Mouse (Mus musculus): ENCODE data around the gene Prm1.

Prm1 gene

GRCm38 (mm10) chr16:10761182-10761581, 44.5 kb downstream of the Prm1 start:
- in situ Hi-C loops (cut with MboI, MseI) = no loop called here

GRCm38 (mm10) chr16:10756168-10756567, 49.5 kb downstream of the Prm1 start:
- in situ Hi-C loops (cut with MboI, MseI) = no loop called here

DNA sequence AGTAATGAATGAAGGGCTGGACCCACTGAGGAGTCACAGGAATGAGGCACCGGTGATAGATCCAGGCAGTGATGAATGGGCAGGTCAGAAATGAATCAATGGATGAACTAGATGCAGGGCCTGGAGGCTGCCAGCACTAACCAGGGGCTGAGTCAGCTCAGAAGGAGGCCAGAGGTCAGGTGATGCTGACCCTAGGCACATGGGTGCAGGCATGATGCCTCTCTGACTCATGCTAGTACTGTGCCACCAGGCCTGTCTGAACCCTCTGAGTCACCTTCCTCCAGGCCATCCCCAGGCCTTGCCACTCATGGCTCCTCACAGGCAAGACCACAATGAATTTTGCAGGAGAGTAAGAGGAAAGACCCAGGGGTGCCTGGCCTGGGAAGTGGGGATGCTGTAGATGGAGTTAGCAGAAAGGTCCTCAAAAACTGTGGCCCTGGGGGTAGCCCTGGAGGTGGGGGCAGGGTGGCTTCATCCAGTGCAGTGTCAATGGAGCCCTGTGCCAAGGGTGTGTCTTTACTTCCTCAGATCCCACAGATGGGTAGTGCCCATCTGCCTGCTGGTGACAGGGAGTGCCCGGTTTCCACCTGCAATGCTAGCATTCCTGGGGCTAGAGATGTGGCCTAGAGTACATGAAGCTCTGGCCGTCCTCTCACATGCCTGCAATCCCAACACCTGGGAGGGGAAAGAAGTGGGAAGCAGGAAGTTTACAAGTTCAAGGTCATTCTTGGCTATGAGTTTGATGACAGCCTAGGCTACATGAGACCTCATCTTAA, 50.9 kb downstream of the Prm1 start:
- in situ Hi-C loops (cut with MboI, MseI) = no loop called here

- in situ Hi-C loops (cut with MboI, MseI) = no loop called here
These were observed 55.8 kb downstream of the Prm1 start for GRCm38 (mm10) chr16:10749824-10750223.

DNA sequence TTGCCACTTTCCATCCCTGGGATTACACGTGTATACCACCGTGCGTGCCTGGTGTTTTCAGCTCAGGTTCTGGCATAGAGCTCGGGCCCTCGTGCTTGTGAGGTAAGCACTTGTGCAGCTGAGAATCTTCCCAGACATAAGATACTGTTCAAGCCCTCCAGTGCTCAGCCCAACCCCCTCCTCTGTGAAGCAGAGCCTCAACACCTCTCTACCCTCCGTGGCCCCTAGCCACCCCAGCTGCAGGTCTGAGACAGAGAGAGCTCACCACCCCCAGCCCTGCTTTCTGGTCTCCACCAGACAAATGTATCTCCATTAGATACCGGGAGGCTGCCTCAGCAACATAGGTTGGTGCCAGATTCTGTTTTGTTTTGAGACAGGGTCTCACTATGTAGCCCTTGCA, 56.4 kb downstream of the Prm1 start:
- in situ Hi-C loops (cut with MboI, MseI) = no loop called here
